Mouse (Mus musculus): ENCODE results near the gene Fam174b. TPM values are rescaled to one million over a fixed set of nuclear protein-coding genes. Genes with fewer than 3 reads are reported as not detected.

Gene Fam174b
- total and polyA plus RNA-seq, 3 experiments, result not detected

DNA sequence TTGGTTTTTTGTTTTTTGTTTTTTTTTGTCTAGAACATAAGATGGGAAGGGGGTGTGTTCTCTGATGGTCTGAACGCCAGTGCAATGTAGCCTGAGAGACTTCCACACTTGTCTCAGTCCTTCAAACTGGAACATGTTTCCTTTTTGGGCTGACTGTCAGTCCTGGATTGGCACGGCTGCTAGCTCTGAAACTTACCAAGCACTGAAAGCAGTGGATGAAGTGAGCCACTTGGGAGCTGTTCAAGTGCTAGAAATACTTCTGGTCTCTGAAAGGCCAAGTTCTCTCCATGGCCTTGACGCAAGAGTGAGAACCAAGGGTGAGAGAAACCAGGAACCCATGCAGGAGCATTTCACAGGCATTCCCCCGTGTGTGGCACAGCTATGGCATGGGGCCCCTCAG, 29.1 kb downstream of the Fam174b start:
- dilution Hi-C loops (cut with MboI; ENCODE audit: extremely low pct_ligation_motif_present, extremely low pct_unique_long_range_greater_than_20kb, low sequenced_read_pairs), result no loop called here
- Histone ChIP-seq H3K4me3 (replicated peaks in 1 of 3; ENCODE audit: low read depth in 2 of 3, low read length in 2 of 3, poor library complexity in 1 of 3) (no peak overlapping the region), H3K79me2 (replicated peaks; ENCODE audit: control insufficient read depth, extremely low read depth, insufficient read depth, poor library complexity, severe bottlenecking) (no peaks in the 10 kb centered on the region), H3K4me2 (ENCODE audit: insufficient read depth, low read depth, poor library complexity, severe bottlenecking) (no peak overlapping the region), H3K4me1 (ENCODE audit: control insufficient read depth in 1 of 2, insufficient read depth in 2 of 2) (peaks cover 0 to 6% of the 10 kb centered on the region in 2 experiments; a peak in 1 of 4 replicates), H3K27ac (ENCODE audit: insufficient read depth, low read depth) (no peak overlapping the region), H3K27me3 (replicated peaks) (peaks cover 62% of the 10 kb centered on the region), H3K9me3 (replicated peaks; ENCODE audit: low read length) (peaks cover 5% of the 10 kb centered on the region), H3K9ac (ENCODE audit: insufficient read depth, low read depth) (no peak overlapping the region), H3K36me3 (replicated peaks in 1 of 2; ENCODE audit: control insufficient read depth in 1 of 2, insufficient read depth in 1 of 2, low read length in 1 of 2) (no peaks in the 10 kb centered on the region)
- TF ChIP-seq MXI1 (IDR thresholded peaks at IDR 0.05; ENCODE audit: low read depth, low read length), result no peak
- no peak for TF ChIP-seq GABPA (IDR thresholded peaks at IDR 0.05; ENCODE audit: insufficient replicate concordance, low read depth, low read length)
- no peak for TF ChIP-seq MAZ (IDR thresholded peaks at IDR 0.05; ENCODE audit: low read depth, low read length)
- TF ChIP-seq CHD2 (IDR thresholded peaks at IDR 0.05; ENCODE audit: low read length), result no peak
- no peak for TF ChIP-seq SMC3 (IDR thresholded peaks at IDR 0.05; ENCODE audit: low read depth, low read length)
- no peak for TF ChIP-seq ZKSCAN1 (IDR thresholded peaks at IDR 0.05; ENCODE audit: borderline replicate concordance, low read depth, low read length)
- TF ChIP-seq NRF1 (IDR thresholded peaks at IDR 0.05; ENCODE audit: low read depth, low read length), result no peak
- no peak for TF ChIP-seq CTCF (conservative IDR thresholded peaks at IDR 0.05 in 1 of 2, IDR thresholded peaks at IDR 0.05 in 1 of 2; ENCODE audit: low read depth in 2 of 2, low read length in 2 of 2)
- TF ChIP-seq JUN (IDR thresholded peaks at IDR 0.05; ENCODE audit: insufficient read depth, low read depth, low read length), result no peak
- no peak for DNase-seq (ENCODE audit: extremely low read depth)
- in situ Hi-C loops (cut with MboI; ENCODE audit: low pct_ligation_motif_present, low pct_unique_long_range_greater_than_20kb, low sequenced_read_pairs), result loop anchor here (25.0 kb wide), 1 partner anchor 107 kb away; no protein-coding TSS in a partner anchor

DNA sequence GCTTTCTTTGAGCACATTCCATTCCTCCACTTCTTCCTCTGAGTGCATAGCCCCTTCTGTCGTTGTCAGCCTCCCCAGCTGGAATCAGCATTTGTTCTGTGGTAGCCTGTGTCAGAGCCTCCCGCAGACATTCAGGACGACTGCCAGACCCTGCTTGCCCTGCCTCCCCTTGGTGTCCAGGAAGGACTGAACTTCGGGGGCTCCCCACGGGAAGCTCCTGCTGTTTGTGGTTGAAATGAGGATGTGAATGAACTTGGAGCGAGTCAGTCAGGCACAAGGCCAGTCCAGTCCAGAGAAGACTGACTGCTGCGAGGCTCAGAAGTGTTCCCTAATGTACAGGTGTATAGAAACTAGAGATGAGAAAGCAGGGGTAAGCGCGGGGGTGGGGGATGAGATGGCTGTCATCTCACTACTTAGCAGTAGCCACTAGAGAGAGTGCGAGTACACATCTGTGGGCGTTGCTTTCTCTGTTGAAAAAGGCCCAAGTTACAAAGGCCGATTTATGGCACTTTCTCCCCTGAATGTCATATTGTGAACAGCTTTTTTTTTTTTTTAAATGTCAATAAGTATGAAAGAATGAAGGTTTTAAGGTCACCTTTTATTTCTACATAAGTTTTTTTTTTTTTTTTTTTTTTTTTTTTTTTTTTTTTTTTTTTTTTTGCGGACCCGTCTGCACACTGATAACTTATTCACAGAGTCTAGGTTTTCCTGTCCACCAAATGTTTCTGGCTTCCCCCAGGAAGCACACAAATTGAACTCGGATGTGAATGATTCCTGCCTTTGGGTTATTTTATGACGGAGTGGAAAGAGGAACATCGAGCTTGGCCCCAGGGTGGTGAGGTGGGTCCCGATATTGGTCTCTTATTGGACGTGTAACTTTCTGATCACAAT, 31.5 kb downstream of the Fam174b start:
- in situ Hi-C loops (cut with MboI; ENCODE audit: low pct_ligation_motif_present, low pct_unique_long_range_greater_than_20kb, low sequenced_read_pairs) (loop anchor here (25.0 kb wide), 1 partner anchor 109 kb away; no protein-coding TSS in a partner anchor), dilution Hi-C loops (cut with MboI; ENCODE audit: extremely low pct_ligation_motif_present, extremely low pct_unique_long_range_greater_than_20kb, low sequenced_read_pairs) (no loop called here)
- no peaks in the 10 kb centered on the region for H3K36me3 ChIP-seq (replicated peaks in 1 of 2; ENCODE audit: control insufficient read depth in 1 of 2, insufficient read depth in 1 of 2, low read length in 1 of 2)
- H3K4me3 ChIP-seq (replicated peaks in 1 of 3; ENCODE audit: low read depth in 2 of 3, low read length in 2 of 3, poor library complexity in 1 of 3), result no peak overlapping the region
- peak overlapping the region; percentile 32 for H3K4me2 ChIP-seq (ENCODE audit: insufficient read depth, low read depth, poor library complexity, severe bottlenecking)
- no peak for TF ChIP-seq ELF1 (IDR thresholded peaks at IDR 0.05; ENCODE audit: low read depth, low read length)
- no peak for TF ChIP-seq MAX (IDR thresholded peaks at IDR 0.05; ENCODE audit: low read length)
- TF ChIP-seq ZMIZ1 (IDR thresholded peaks at IDR 0.05; ENCODE audit: low read depth, low read length), result no peak
- peak; percentile 18 for TF ChIP-seq RAD21 (IDR thresholded peaks at IDR 0.05; ENCODE audit: low read depth, low read length)
- peak in 1 of 2 experiments; percentile 44; a peak in 2 of 4 replicates for TF ChIP-seq CTCF (conservative IDR thresholded peaks at IDR 0.05 in 1 of 2, IDR thresholded peaks at IDR 0.05 in 1 of 2; ENCODE audit: low read depth in 2 of 2, low read length in 2 of 2)
- peak; percentile 91 for TF ChIP-seq ZNF384 (IDR thresholded peaks at IDR 0.05; ENCODE audit: low read depth, low read length)
- H3K79me2 ChIP-seq (replicated peaks; ENCODE audit: control insufficient read depth, extremely low read depth, insufficient read depth, poor library complexity, severe bottlenecking), result no peaks in the 10 kb centered on the region
- peaks cover 5% of the 10 kb centered on the region for H3K9me3 ChIP-seq (replicated peaks; ENCODE audit: low read length)
- no peak overlapping the region for H3K27ac ChIP-seq (ENCODE audit: insufficient read depth, low read depth)
- peaks cover 0 to 6% of the 10 kb centered on the region in 2 experiments; a peak in 1 of 4 replicates for H3K4me1 ChIP-seq (ENCODE audit: control insufficient read depth in 1 of 2, insufficient read depth in 2 of 2)
- peaks cover 59% of the 10 kb centered on the region for H3K27me3 ChIP-seq (replicated peaks)
- DNase-seq (ENCODE audit: extremely low read depth), result peak; percentile 15
- H3K9ac ChIP-seq (ENCODE audit: insufficient read depth, low read depth), result no peak overlapping the region

Measured in CH12.LX (cell line).